Mouse (Mus musculus) kidney, adult 2 months (tissue): ENCODE measurements around the gene 1110004F10Rik. TPM values are rescaled to one million over a fixed set of nuclear protein-coding genes. Genes with fewer than 3 reads are reported as not detected.

Experiments used
- DNase-seq: peaks from one replicate; pipeline ENCODE4 v3.0.0; 2021
- H3K27ac ChIP-seq: fragments of 200-500 bp; 2 replicates; pipeline ENCODE4 v1.5.1; 2012; ENCODE audit warnings: low read depth, low read length, control low read depth, inconsistent platforms; ENCODE audit not compliant: insufficient read depth
- H3K27me3 ChIP-seq: fragments of 200-500 bp; replicated peaks from 2 replicates; pipeline ENCODE4 v1.6.1; 2012; ENCODE audit warnings: mild to moderate bottlenecking, moderate library complexity, low read length, inconsistent platforms; ENCODE audit not compliant: control insufficient read depth, insufficient read depth
- H3K36me3 ChIP-seq: fragments of 200-500 bp; 2 replicates; pipeline ENCODE4 v1.6.1; 2012; ENCODE audit warnings: mild to moderate bottlenecking, moderate library complexity, low read length, inconsistent platforms; ENCODE audit not compliant: control insufficient read depth, insufficient read depth
- H3K4me1 ChIP-seq: fragments of 200-500 bp; 2 replicates; pipeline ENCODE4 v1.6.1; 2011; ENCODE audit warnings: low read length; ENCODE audit not compliant: control insufficient read depth, insufficient read depth
- H3K4me3 ChIP-seq: fragments of 200-500 bp; 2 replicates; pipeline ENCODE4 v1.5.1; 2011; ENCODE audit warnings: mild to moderate bottlenecking, low read depth, low read length, control low read depth; ENCODE audit not compliant: insufficient read depth
- CTCF ChIP-seq: fragments of 200-500 bp; conservative IDR thresholded peaks from 2 replicates; pipeline ENCODE4 v1.5.1; 2011; ENCODE audit warnings: low read depth, mild to moderate bottlenecking, control low read depth, low read length, moderate library complexity, mixed read lengths; ENCODE audit not compliant: insufficient read depth, insufficient read length
- POLR2A ChIP-seq: fragments of 200-500 bp; IDR thresholded peaks from one replicate; pipeline ENCODE4 v1.6.1; 2011; ENCODE audit warnings: low read depth, low read length, control low read depth
- WGBS: fragments of 180-500 bp; shearing (Covaris S2); methylation state at CpG from one replicate; pipeline ENCODE4 v1.1.7; 2018; 5-methylcytosine and 5-hydroxymethylcytosine counted together
- polyA plus RNA-seq: library from polyadenylated mRNA; depleted of rRNA; stranded (reverse); fragments of >200 nt; gene quantifications from 2 replicates; pipeline ENCODE4 v1.2.3, GENCODE M21; 2012

The 1110004F10Rik gene
- polyA plus RNA-seq, 1 experiment, result 53.3 TPM

DNA sequence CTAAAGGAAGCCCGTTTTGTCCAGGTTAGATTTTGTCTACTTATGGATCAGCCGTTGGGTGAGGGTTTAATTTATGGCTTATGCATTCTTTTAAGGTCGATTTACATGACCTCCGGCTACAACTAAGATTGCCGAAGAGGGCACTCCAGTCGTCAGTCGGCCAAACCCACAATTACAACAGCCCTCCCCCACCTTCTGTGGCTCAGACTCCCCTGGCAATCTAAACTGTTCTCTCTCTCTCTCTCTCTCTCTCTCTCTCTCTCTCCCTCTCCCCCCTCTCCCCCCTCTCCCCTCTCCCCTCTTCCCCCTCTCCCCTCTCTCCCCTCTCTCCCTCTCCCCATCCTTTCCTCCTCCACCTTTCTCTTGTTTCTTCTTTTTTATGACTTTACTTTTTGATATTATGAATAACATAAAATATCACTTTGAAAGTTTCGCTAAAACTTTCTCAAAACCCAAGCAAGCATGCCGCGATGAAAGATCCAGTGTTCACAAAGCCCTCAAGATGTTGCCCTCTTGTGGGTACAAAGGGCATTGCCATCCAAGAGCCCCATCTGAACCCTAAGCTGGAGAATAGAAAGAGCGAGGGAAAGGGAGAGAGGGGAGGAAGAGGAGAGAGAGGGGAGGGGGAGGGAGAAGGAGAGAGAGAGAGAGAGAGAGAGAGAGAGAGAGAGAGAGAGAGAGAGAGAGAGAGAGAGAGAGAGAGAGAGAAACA is 6.4 kb upstream of the 1110004F10Rik start:
- peak; percentile 85 for DNase-seq
- H3K4me3 ChIP-seq, result peak overlapping the region; percentile 65
- no peaks in the 10 kb centered on the region for H3K4me1 ChIP-seq
- peak; percentile 73 for TF ChIP-seq CTCF
- no peak for TF ChIP-seq POLR2A
- peak overlapping the region; percentile 18 for H3K27ac ChIP-seq
- no peaks in the 10 kb centered on the region; the same call in 1 of the 2 replicates for H3K27me3 ChIP-seq
- WGBS, result 2% methylated on average over 11 of the region's 11 CpGs
- no peaks in the 10 kb centered on the region for H3K36me3 ChIP-seq

DNA sequence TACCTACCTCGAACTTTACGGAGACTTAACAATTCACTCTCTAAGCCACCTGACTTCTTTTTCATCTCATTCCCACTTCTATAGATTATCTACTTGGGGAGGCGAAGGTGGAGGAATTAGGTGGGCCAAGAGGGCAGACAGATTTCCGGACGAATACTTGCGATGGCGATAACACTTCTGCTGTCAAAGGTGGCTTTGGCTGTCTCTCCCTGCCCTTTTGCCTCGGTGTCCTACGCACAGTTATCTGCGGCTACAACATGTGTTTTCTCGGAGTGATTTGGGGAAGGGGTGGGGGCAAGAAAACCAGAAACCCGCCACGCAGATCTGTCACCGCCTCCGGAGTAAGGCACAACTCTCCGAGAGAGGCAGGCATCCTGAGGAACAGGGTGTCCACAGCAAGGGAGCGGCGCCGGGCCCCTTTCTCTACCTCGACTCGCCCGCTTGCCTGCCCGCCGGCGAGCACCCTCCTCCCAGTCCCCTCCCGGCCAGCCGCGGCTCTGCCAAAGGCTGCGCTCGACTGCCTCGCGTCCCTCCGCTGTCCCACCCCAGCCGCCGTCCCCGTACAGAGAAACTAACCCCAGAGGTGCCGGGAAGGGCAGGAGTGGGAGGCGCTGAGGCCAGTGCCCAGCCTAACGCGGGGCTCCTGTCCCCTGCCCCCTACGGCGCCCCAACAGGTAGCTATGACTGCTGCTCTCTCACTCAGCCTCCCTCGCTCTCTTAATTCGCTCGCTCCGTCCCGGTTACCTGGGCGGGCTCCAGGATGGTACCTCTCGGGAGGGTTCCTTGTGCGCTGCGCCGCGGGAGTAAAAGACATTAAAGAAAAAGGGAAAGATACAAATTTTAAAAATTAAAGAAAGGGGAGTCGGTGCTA is 5.6 kb upstream of the 1110004F10Rik start:
- DNase-seq, result peak; percentile 59
- Histone ChIP-seq H3K36me3 (no peaks in the 10 kb centered on the region), H3K27me3 (no peaks in the 10 kb centered on the region), H3K27ac (peak overlapping the region; percentile 18), H3K4me3 (peak overlapping the region; percentile 46), H3K4me1 (no peaks in the 10 kb centered on the region)
- under 1% methylated on average over 54 of the region's 54 CpGs for WGBS
- TF ChIP-seq POLR2A, result no peak

DNA sequence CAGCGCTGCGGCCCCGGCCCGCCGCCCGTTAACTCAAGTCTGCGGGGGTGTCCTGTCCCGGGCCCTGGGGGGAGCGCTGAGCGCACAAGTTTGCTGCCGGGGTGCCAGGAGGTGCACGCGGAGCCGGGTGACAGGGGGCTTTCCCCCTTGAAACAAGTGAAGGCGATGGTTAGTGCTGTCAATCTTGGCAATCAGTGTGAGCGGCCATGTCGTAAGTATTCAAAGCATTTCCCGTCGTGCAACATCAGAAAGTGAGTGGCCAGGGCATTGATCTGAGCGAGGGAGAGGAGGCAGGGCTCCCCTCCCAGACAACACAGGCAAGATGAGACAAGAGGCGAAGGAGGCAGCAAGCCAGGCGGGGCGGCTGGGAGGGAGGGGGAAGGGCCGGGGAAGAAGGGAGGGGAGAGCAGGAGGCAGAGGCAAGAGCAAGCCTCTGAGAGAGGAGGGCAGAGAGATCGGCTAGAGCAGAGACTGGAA is 4.9 kb upstream of the 1110004F10Rik start:
- TF ChIP-seq CTCF (no peak), POLR2A (no peak)
- WGBS, result under 1% methylated on average over 25 of the region's 25 CpGs
- Histone ChIP-seq H3K4me3 (peak overlapping the region; percentile 46), H3K27ac (peak overlapping the region; percentile 6; the same call in 1 of the 2 replicates), H3K27me3 (no peaks in the 10 kb centered on the region), H3K36me3 (no peaks in the 10 kb centered on the region), H3K4me1 (no peaks in the 10 kb centered on the region)
- DNase-seq, result peak; percentile 47

DNA sequence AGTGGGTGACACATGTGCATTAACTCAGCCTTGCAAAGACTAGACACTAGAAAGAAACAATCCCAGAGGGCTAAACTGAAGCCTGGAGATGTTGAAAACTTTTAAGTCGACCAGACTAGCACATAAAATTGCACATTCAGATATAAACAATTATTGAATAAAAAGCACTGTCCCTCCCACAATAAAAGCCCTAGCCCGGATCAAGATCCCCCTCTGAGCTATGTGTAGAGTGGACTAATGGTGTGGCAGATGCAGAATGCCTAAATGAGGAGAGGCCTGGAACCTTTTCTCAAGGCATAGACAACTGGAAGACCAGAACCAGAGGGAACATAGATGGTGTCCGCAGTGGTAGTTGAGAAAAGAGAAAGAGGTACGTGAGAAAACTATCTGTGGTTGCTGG is 3.7 kb upstream of the 1110004F10Rik start:
- WGBS, result 87% methylated on average over 4 of the region's 4 CpGs
- H3K36me3 ChIP-seq, result no peaks in the 10 kb centered on the region
- TF ChIP-seq POLR2A (no peak), CTCF (no peak)
- no peak overlapping the region for H3K4me3 ChIP-seq
- DNase-seq, result no peak
- H3K27me3 ChIP-seq, result no peaks in the 10 kb centered on the region
- no peaks in the 10 kb centered on the region for H3K4me1 ChIP-seq
- H3K27ac ChIP-seq, result no peak overlapping the region

DNA sequence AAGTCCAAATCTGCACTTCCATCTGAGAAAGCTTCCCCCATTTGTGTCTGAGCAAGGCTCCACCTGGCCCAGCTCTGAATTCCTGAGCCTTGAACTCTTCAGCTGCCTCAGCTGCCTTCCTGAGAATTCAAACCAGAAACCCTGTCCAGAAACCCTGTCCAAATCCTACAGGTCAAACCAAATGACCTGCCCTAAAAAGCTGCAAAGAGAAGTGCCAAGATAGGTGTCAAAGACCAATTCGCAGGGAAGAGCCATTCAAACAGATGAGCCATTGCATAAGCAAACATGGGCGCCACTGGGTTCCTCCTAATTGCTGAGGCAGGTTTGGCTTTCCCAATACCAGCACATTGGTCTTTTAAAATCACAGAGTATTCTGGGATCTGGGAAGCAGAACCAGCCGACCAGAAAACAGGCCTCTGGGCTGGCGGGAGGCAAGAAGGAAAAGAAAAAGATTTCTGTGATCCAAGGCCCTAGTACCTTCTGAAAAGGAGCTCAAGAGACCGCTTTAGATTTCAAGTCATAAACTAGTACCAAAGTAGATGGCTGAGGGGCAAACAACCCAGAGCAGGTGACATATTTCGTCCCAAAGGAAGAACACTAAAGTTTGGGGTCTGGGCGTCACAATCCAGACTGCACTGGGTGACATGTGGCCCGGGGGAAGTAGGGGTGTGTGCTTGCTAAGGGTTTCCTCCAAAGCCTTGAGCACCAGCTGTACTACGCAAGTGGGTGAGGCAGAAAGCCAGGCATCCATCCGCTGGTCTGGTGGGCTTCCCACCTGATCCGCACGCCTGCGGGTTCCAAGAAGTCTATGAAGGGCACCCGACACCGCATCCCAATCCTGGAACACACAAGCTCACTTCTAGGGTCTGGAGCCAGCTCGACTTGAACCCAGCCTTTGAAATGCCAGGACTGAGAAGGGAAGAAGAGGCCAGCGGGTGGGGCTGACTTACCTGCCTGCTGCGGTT is 2.3 kb upstream of the 1110004F10Rik start:
- WGBS, result 61% methylated on average over 18 of the region's 18 CpGs
- H3K4me1 ChIP-seq, result no peaks in the 10 kb centered on the region
- H3K27me3 ChIP-seq, result no peaks in the 10 kb centered on the region
- TF ChIP-seq CTCF (no peak), POLR2A (no peak)
- H3K36me3 ChIP-seq, result no peaks in the 10 kb centered on the region
- no peak overlapping the region for H3K27ac ChIP-seq
- H3K4me3 ChIP-seq, result no peak overlapping the region
- peak; percentile 19 for DNase-seq

- H3K27ac ChIP-seq, result no peak overlapping the region
- TF ChIP-seq POLR2A (no peak), CTCF (no peak)
- H3K36me3 ChIP-seq, result no peaks in the 10 kb centered on the region
- peak; percentile 2 for DNase-seq
- no peak overlapping the region for H3K4me3 ChIP-seq
- 19% methylated on average over 13 of the region's 13 CpGs for WGBS
- no peaks in the 10 kb centered on the region for H3K4me1 ChIP-seq
- no peaks in the 10 kb centered on the region for H3K27me3 ChIP-seq
These were observed 1.2 kb upstream of the 1110004F10Rik start for GRCm38 (mm10) chr7:116038024-116038423.
